Mouse (Mus musculus) heart, postnatal 4 days (tissue): ENCODE data around the gene Atp8b4. TPM values are rescaled to one million over a fixed set of nuclear protein-coding genes. Genes with fewer than 3 reads are reported as not detected.

ENCODE experiments used
- DNase-seq: peaks from one replicate; pipeline ENCODE4 v3.0.0; 2021
- total RNA-seq, 2 experiments: library from RNA; stranded (reverse); gene quantifications; 2 replicates each; pipeline ENCODE4 v1.2.3; 2021

The Atp8b4 gene
- total RNA-seq, 2 experiments from 2014 or later = 0.29 to 0.36 TPM

GRCm38 (mm10) chr2:126286420-126286819 is 214.1 kb downstream of the Atp8b4 start:
- DNase-seq = no peak

GRCm38 (mm10) chr2:126284071-126284470 is 216.4 kb downstream of the Atp8b4 start:
- DNase-seq = no peak

- no peak for DNase-seq
Measured at GRCm38 (mm10) chr2:126283086-126283485, 217.4 kb downstream of the Atp8b4 start.

GRCm38 (mm10) chr2:126275511-126275910 is 225.0 kb downstream of the Atp8b4 start:
- no peak for DNase-seq

- DNase-seq = no peak
Measured at GRCm38 (mm10) chr2:126274826-126275405, 225.6 kb downstream of the Atp8b4 start.

- DNase-seq = no peak
Measured at GRCm38 (mm10) chr2:126274311-126274710, 226.2 kb downstream of the Atp8b4 start.

Other genes with a start within 250 kb of the Atp8b4 start
- not detected for gene Slc27a2, start 51.7 kb upstream of the Atp8b4 start, total RNA-seq
- 1 to 10 TPM; 1.9 to 2.4 TPM for gene Hdc, start 118.6 kb upstream of the Atp8b4 start, total RNA-seq
- 10 to 100 TPM; 25.7 to 30.0 TPM for gene Gabpb1, start 175.7 kb upstream of the Atp8b4 start, total RNA-seq
- 10 to 100 TPM; 28.8 to 30.3 TPM for gene Usp8, start 206.7 kb upstream of the Atp8b4 start, total RNA-seq